Mouse (Mus musculus): ENCODE measurements around the gene Wiz.

The Wiz gene

DNA sequence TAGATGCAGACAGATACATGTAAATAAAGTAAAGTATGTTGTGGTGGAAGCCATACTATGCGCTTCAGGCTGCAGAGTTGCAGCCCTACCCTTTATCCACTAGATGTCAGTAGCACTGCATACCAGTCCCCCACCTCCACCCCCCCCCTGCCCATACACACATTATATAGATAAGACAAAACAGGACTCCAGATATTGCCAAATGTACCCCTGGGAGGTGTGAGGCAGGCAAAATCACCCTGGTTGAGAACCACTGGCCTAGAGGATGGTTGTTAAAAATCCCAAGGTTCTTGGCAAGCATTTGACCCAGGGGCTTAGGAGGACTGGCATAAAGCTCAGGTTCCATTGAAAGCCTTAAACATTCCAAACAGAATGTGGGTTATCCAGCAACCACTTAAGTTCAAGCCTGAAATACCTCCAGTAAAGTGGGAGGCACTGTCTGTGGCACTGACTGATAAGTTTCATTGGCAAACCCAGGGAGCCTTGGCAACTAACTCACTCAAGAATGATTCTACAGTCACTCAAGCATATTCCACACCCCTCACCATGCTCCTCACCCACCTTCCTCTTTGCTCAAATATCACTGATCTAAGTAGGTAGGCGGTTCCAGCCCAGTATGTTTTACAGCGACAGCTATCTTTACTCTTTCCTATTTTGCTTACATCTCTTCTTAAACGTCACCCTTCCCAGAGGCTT is 40.1 kb downstream of the Wiz start:
- DNase-seq (ENCODE audit: low spot score) = peak; percentile 61

- DNase-seq (ENCODE audit: low spot score) = no peak
Observed at GRCm38 (mm10) chr17:32348406-32348805, 40.8 kb downstream of the Wiz start.

DNA sequence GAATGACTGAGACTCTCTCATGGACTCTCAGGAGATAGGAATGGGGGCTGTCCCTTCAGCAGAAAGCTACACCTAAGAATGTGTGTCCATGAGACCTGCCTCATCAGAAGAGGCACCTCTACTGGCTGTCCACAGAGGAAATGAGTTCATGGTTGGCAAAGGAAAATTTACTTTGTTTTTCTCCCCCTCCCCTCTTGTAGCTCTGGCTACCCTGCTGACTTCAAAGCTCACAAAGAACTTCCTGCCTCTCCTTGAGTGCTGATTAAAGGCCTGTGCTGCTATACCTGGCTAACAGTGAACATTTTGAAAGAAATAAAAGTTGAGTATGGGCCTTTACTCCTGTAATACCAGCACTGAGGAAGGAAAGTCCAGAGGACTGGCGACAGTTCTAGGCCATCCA is 48.1 kb downstream of the Wiz start:
- DNase-seq (ENCODE audit: low spot score) = no peak

- DNase-seq (ENCODE audit: low spot score) = no peak
Observed at GRCm38 (mm10) chr17:32340110-32340509, 49.1 kb downstream of the Wiz start.

- no peak for DNase-seq (ENCODE audit: low spot score)
Observed at GRCm38 (mm10) chr17:32335869-32336268, 53.4 kb downstream of the Wiz start.

DNA sequence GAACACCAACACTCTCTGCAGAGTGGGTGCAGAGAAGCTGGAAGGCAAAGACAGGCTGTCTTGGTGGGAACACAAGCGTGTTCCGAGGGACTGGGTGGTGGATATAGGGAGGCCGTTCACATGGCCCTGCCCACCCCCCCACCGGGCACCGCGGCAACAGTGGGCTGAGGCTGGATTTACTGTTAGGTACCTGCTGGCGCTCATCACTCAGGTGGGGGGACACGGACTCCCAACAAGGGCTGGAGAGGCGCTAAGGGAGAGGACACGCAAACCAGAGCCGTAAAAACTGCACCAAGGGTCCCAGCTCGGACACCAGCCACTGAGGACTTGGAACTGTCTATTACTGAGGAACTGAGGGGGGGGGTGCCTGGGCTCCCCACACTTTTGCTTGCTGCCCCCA is 54.3 kb downstream of the Wiz start:
- no peak for DNase-seq (ENCODE audit: low spot score)

DNA sequence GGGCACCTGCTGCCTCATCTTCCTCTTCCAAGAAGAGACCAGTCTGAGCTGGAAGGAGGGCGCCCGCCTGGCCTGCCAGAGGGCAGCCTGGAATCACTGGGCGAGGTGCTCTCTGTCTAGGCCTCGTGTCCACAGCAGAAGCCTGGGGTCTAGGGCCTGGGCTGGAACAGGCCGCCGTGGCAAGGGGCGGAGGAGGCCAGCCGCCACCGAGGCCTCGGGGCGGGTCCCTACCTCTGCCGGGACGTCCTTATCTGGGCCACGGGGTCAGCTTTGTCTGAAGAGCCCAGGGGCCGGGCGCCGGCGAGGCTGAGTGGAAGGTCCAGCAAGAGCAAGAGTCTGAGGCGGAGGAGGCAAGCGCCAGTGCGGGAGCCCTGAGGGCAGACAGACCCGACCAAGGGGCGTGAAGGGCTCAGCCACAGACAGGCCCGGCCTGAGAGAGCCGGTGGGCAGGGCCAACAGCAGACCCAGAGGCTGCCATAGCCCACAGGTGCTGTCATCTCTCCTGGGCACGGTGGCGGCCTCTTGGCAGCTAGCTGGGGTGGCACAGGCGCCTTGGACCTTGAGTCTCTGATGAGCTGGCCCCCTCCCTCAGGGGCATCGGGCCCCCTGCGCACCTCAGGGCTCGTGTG is 55.5 kb downstream of the Wiz start:
- no peak for DNase-seq (ENCODE audit: low spot score)

DNA sequence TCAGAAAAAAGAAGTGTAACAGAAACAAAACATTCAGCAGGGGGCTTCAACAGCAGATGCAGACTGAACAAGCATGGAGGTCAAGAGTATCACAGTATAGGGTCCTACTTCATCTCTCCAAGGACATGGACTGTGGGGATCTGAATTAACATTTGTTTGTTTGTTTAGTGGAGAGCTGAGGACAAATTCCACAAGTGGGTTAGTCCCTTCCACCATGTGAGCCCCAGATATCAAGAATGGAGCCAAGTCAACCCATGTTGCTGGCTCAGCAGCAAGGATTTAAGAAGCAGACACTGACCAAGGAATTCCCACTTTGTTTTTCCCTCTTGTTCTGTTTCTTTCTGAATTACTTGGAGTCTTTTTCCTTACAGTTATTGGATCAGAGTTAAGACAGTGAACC is 61.7 kb downstream of the Wiz start:
- no peak for DNase-seq (ENCODE audit: low spot score)

DNA sequence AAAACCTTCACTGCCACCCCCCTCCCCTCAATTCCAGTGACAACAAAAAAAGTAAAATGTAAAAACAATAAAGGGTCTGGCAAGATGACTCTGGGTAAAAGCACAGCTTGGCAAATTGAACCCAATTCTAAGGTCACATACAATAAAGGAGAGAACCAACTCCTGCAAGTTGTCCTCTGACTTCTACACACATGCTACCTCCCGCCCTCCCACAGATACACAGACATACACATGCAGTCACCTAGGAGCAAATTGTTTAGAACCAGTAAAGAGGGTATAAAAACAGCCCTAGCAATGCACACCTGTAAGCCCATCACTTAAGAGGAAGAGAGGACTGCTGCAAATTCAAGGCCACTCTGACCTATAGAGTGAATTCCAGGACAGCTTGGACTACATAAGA is 66.4 kb downstream of the Wiz start:
- no peak for DNase-seq (ENCODE audit: low spot score)

DNA sequence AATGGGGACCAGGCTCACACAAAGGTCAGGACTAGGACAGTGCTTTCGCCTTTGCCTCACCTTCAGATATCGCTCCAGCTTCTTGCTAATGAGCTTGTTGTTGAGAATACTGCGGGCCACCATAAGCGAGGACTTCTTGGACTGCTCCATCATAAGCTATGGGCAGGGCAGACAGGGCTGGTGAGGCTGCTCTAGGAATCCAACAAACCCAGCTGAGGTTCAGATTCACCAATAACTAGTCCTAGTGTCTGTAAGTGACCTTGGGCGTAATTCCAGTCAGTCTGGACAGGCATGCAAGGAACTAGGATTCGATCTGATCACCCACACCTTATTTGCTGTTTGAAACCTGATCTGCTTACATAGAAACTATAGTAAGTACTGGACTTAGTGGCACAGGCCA is 67.4 kb downstream of the Wiz start:
- peak; percentile 50 for DNase-seq (ENCODE audit: low spot score)

DNA sequence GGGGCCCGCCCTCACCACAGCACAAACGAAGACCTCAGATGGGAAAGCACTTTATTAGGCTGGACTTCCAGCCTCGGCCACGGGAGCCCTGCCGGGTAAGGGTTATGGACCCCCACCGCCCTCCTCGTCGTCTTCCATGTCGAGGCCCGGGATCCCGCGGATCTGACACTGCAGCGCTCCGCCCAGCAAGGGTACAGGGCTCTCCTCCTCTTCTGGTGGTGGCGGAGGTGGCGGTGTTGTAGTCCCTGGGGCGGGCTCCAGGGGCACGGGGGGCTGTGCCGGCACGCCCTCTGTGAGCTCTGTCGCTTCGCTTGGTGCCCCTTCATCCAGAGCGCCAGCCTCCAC is 67.9 kb downstream of the Wiz start:
- no peak for DNase-seq (ENCODE audit: low spot score)

- peak; percentile 99 for DNase-seq (ENCODE audit: low spot score)
Observed at GRCm38 (mm10) chr17:32320597-32321389, 68.4 kb downstream of the Wiz start, which contains the start of gene Akap8. TSS of gene Akap8 (minus strand) at chr17:32321238.

GRCm38 (mm10) chr17:32319950-32320349 is 69.3 kb downstream of the Wiz start:
- peak; percentile 45 for DNase-seq (ENCODE audit: low spot score)

- no peak for DNase-seq (ENCODE audit: low spot score)
Observed at GRCm38 (mm10) chr17:32317708-32318107, 71.5 kb downstream of the Wiz start.

GRCm38 (mm10) chr17:32317032-32317431 is 72.2 kb downstream of the Wiz start:
- DNase-seq (ENCODE audit: low spot score) = no peak

DNA sequence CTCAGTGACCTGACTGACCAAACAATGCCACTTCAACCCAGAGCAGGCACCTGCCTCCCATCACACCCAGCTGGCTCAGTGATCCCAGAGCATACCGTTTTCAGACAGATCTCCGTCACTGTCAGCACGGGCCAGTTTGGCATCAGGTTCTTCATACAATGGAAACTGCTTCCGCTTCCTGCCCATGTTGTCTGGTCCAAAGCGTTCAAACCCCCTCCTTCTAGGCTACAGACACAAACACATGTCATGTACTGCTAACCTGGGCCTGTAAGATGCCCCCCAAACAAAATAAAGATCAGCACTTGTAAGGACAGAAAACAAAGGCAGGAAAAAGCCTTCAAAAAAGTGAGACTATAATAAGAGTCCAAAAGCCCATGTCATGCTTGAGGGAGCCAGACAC is 73.7 kb downstream of the Wiz start:
- no peak for DNase-seq (ENCODE audit: low spot score)

DNA sequence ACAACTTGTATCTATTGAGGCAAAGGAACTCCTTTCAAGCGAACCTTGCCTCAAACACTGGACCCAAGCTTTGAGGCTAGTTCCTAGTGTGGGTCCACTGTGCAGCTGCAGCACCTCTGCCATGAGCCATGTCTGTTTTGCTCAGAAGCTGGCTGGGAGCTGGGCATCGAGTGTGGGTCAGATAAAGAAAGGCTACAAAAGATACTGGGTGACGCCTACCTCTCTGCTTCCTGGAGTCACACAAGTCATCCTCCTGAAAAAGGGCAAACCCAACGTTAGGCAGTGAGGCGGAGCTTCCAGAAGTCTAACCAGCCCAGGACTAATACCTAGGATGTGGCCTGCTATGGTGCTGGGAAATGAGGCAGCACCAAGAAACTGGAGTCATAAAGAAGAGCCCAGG is 75.3 kb downstream of the Wiz start:
- DNase-seq (ENCODE audit: low spot score) = no peak

DNA sequence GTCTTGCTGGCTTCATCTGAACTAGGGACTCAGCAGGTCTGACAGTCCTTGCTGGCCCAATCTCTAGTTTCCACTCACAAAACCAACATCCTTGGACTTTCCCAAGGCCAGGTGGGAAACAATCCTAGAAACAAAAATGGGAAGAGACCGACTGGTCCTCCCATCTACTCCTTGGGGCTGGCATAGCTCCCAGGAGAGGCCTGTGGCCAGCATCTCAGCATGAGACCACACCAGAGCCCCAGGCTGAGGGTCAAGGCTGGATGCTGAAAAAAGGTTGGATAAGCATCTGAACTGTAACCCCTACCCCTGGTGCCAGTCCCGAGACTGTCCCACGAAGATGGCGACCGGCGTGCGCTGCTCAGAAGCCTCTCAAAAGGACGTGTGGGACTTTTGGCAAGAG is 76.4 kb downstream of the Wiz start:
- DNase-seq (ENCODE audit: low spot score) = no peak

- DNase-seq (ENCODE audit: low spot score) = no peak
Observed at GRCm38 (mm10) chr17:32307963-32308362, 81.3 kb downstream of the Wiz start.
